Mouse (Mus musculus) neutrophil, adult 59 days (primary cell): Measurements from ENCODE around the gene Olfr97. TPM values are rescaled to one million over a fixed set of nuclear protein-coding genes. Genes with fewer than 3 reads are reported as not detected.

ENCODE experiments used
- total RNA-seq, 2 experiments: library from RNA; stranded (reverse); gene quantifications; 1 replicate in 1 of 2; 2 replicates in 1 of 2; pipeline ENCODE4 v1.2.4; 2023

Gene Olfr97
- total RNA-seq, result not detected

DNA sequence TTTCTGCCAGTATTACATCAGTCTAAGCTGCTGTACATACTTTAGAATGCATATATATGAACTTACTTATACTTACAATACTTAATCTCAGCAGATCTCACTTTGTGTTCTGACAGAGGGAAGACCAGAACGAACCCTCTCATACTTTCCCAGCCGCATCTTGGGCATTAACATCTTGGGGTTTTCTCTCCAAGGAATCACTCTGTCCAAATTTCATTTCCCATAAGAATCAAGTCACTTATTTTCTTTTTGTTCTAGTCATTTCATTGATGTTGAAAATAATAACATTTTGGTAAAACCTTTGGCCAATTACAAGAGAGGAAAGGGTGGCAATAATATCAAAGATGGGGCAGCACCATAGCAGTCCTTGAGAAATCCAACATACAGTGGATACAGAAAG is at the start of gene Olfr97:
TSS of gene Olfr97 (minus strand) at position 101 of the 400 bp plus-strand sequence.

DNA sequence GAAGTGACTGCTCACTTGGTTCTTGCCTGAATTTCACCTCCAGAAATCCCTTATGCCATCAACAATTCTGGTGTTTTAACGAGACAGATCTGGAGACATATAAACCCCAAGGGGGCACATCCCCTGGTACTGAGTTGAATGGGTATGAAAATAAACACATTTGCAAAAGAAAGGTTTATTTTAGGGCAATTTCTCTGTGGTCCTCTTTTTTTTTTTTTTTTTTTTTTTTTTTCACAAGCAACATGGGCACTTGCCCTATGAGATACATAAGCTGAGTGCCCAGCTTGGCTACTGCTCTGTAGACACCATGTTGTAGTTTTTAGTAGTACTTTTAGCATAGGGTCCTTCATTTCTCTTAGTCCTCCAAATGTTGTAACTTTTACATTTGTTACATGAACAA is 46.2 kb upstream of the Olfr97 start, which contains the start of gene Olfr99:
TSS of gene Olfr99 (minus strand) at position 101 of the 400 bp plus-strand sequence.

DNA sequence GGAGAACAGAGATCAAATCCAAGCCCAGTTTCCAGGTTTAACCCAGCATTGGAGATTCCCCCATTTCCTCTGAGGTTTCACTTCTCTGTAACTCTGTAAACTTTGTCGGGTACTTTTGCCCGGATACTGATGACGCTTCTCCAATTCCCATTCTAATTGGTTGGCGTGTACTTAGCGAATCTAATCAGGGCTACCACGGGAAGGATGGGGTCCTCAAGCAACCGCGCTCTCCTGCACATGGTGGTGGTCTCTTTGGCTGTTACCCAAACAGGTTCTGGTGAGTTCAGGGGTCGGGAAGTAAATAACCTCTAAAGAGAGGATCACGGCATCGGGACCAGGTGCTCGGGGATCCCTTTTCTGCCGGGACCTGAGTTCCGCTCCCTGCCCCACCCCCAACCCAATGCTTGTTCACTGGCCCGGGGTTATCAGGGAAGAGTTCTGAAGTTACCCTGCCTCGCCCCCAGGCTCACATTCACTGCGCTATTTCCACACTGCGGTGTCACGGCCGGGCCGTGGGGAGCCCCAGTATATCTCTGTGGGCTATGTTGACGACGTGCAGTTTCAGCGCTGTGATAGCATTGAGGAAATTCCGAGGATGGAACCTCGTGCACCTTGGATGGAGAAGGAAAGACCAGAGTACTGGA is 33.0 kb upstream of the Olfr97 start, which contains the start of gene H2-M3:
TSS of gene H2-M3 (plus strand) at position 163 of the 644 bp plus-strand sequence.

DNA sequence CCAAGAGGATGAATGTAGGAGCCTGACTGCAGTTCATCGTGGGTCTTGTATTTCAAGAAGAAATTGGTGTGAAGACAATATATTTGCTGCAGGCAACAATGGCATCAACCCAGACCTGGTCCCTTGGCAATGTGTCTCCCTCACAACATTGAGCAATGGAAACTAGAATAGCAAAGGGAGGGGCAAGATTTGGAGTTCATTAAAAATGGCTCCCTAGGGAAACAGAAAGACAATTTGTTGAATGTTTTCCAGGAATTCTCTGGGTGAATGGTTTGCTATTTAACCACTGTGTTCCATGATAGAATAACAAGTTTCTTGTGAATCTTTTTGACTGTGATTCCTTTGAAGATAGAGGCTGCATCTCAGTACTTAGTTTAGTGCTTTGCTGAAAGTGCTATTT is 26.5 kb upstream of the Olfr97 start, which contains the start of gene Olfr98:
TSS of gene Olfr98 (minus strand) at position 124 of the 400 bp plus-strand sequence.

DNA sequence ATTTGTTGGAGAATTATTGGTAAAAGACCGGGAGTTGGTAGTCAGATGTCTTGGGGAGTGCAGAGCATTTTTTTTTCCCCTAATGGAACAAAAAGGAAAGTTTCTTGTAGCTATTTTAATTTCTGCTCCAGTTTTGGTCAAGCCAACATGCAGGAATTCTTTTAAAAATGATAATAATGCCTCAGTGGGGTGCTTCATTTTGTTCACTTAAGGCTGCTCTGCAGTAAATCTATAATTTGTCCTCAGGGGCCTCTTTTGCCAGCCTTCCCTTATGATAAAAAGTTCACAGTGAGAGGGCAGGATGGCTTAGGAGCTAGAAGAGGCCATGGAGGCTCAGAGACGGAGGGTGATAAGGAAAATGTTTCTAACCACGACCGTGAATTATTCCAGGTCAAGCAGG is 17.3 kb downstream of the Olfr97 start, which contains the start of gene Olfr96:
TSS of gene Olfr96 (plus strand) at position 301 of the 400 bp plus-strand sequence.

DNA sequence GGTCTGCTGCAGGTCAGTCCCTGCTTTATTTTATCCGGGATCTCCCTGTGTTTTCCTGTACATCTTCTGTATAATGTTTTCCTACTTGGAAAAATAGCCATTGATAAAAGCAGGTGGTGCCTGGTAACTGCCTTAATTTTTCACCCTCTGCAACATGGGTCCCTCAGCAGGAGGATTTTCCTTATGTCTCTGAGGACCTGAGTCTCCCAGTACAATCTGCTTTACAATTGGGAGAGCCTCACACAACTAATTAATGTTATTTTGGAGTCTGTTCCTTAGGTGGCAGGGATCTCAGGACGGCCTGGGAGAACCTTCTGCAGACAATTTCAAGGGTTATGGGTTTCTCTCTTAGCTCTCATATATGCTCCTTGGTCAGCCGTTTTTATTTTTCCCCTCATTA is 24.1 kb downstream of the Olfr97 start, which contains the start of gene Olfr95:
TSS of gene Olfr95 (minus strand) at position 101 of the 400 bp plus-strand sequence.

DNA sequence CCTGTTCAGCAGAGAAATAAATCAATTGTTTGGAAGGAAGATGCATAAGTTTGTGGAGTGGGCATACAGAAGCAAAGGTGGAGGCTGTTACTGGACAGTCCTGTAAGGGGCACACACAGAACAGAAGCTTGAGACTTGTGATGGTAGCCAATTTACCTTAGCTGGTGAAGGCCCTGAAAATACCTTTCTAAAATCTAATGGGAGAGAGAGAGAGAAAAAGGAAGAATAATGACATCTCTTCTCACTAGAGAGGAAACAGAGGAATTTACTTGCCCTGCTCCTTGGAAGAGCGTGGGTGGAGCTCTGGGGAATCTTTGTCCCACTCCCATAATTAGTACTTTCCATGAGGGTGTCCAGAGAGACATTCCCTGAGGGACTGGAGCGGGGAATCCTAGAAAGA is 36.2 kb downstream of the Olfr97 start, which contains the start of gene Olfr94:
TSS of gene Olfr94 (minus strand) at position 101 of the 400 bp plus-strand sequence.

DNA sequence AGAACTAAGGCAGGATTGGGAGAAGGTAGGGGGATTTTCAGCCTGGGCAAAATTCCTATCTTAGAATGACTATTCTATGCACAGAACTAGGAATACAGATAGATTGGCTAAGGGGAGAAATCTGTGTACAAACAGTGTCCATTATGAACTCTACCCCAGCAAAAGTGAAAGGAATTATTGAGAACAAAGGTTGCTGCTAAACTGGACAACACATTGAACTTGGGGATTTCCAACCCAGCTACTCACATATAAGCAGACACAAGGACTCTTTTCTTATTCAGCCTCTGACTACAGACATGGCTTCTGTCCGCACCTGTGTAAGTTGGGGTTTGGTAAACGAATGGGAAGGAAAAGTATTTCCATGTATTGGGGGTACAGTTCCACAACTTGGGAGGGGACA is 43.5 kb downstream of the Olfr97 start, which contains the start of gene Ubd:
TSS of gene Ubd (plus strand) at position 237 of the 400 bp plus-strand sequence.

Other genes starting within 250 kb of the Olfr97 start
- gene H2-M5, start 247.8 kb downstream of the Olfr97 start, total RNA-seq, result not detected
- gene Zfp57, start 236.2 kb downstream of the Olfr97 start, total RNA-seq, result not detected
- gene Mog, start 213.9 kb downstream of the Olfr97 start, total RNA-seq, result not detected
- gene Gabbr1, start 191.4 kb downstream of the Olfr97 start, total RNA-seq, result 100 to 1,000 TPM; 119 to 127 TPM
- not detected for gene Olfr90, start 148.8 kb downstream of the Olfr97 start, total RNA-seq
- gene Olfr91, start 139.1 kb downstream of the Olfr97 start, total RNA-seq, result not detected
- not detected for gene Olfr92, start 117.2 kb downstream of the Olfr97 start, total RNA-seq
- gene Olfr93, start 75.8 kb downstream of the Olfr97 start, total RNA-seq, result not detected
- not detected for gene Ubd, start 43.4 kb downstream of the Olfr97 start, total RNA-seq
- gene Olfr94, start 36.3 kb downstream of the Olfr97 start, total RNA-seq, result not detected
- not detected for gene Olfr95, start 24.2 kb downstream of the Olfr97 start, total RNA-seq
- not detected for gene Olfr96, start 17.2 kb downstream of the Olfr97 start, total RNA-seq
- not detected for gene Olfr98, start 26.4 kb upstream of the Olfr97 start, total RNA-seq
- gene H2-M3, start 32.9 kb upstream of the Olfr97 start, total RNA-seq, result 1 to 10 TPM; 5.8 to 6.0 TPM
- not detected for gene Olfr99, start 46.1 kb upstream of the Olfr97 start, total RNA-seq
- not detected for gene Olfr101, start 67.0 kb upstream of the Olfr97 start, total RNA-seq
- not detected for gene Olfr102, start 79.7 kb upstream of the Olfr97 start, total RNA-seq
- not detected for gene Olfr103, start 102.4 kb upstream of the Olfr97 start, total RNA-seq
- not detected for gene Olfr104-ps, start 122.3 kb upstream of the Olfr97 start, total RNA-seq
- gene Olfr105-ps, start 141.7 kb upstream of the Olfr97 start, total RNA-seq, result not detected
- not detected for gene Olfr106-ps, start 153.1 kb upstream of the Olfr97 start, total RNA-seq
- gene Olfr107, start 161.9 kb upstream of the Olfr97 start, total RNA-seq, result not detected
- gene Olfr108, start 208.2 kb upstream of the Olfr97 start, total RNA-seq, result not detected
- not detected for gene Olfr109, start 221.6 kb upstream of the Olfr97 start, total RNA-seq
- gene H2-M2, start 246.2 kb upstream of the Olfr97 start, total RNA-seq, result not detected